Mouse (Mus musculus) midbrain, embryonic 16.5 days (tissue): ENCODE measurements around the gene Sgk1. TPM values are rescaled to one million over a fixed set of nuclear protein-coding genes. Genes with fewer than 3 reads are reported as not detected.

Experiments
- ATAC-seq: fragments of 200-750 bp; cut with Nextera tagmentation; 2 replicates; pipeline ENCODE4 v1.8.0; 2017; ENCODE audit warnings: moderate TSS enrichment
- H3K27ac ChIP-seq: fragments of 300-500 bp; sonication (generic); 2 replicates; pipeline ENCODE4 v1.5.1; 2014; ENCODE audit warnings: mild to moderate bottlenecking, low read length, mixed read lengths
- H3K27me3 ChIP-seq: fragments of 300-500 bp; sonication (generic); 2 replicates; pipeline ENCODE4 v1.6.1; 2014; ENCODE audit warnings: low read depth, low read length, mixed read lengths; ENCODE audit not compliant: control insufficient read depth, insufficient read depth
- H3K36me3 ChIP-seq: fragments of 300-500 bp; sonication (generic); 2 replicates; pipeline ENCODE4 v1.6.1; 2014; ENCODE audit warnings: mild to moderate bottlenecking, low read length, moderate library complexity, mixed read lengths; ENCODE audit not compliant: control insufficient read depth, insufficient read depth
- H3K4me1 ChIP-seq: fragments of 300-500 bp; sonication (generic); 2 replicates; pipeline ENCODE4 v1.6.1; 2014; ENCODE audit warnings: mild to moderate bottlenecking, low read length, mixed read lengths; ENCODE audit not compliant: control insufficient read depth, insufficient read depth
- H3K4me2 ChIP-seq: fragments of 300-500 bp; sonication (generic); 2 replicates; pipeline ENCODE4 v1.6.1; 2014; ENCODE audit warnings: mild to moderate bottlenecking, low read length, mixed read lengths
- H3K4me3 ChIP-seq: fragments of 300-500 bp; sonication (generic); 2 replicates; pipeline ENCODE4 v1.5.1; 2014; ENCODE audit warnings: low read depth, mild to moderate bottlenecking, low read length, moderate library complexity, mixed read lengths
- H3K9ac ChIP-seq: fragments of 300-500 bp; sonication (generic); 2 replicates; pipeline ENCODE4 v1.6.1; 2014; ENCODE audit warnings: low read depth, low read length, mixed read lengths
- H3K9me3 ChIP-seq: fragments of 300-500 bp; sonication (generic); replicated peaks from 2 replicates; pipeline ENCODE4 v1.6.1; 2014; ENCODE audit warnings: mild to moderate bottlenecking, low read length, mixed read lengths; ENCODE audit not compliant: control insufficient read depth, poor library complexity, severe bottlenecking
- WGBS: fragments of 180-500 bp; shearing (Covaris S2); extraction: QIAGEN DNeasy Blood & Tissue Kit; methylation state at CpG from one replicate; pipeline ENCODE4 v1.1.7; 2014; 5-methylcytosine and 5-hydroxymethylcytosine counted together
- polyA plus RNA-seq: library from polyadenylated mRNA; unstranded; fragments of >200 nt; fragmentation: Nextera tagmentation; extraction: Ambion mirVana; gene quantifications from 2 replicates; pipeline ENCODE4 v1.2.1, GENCODE M21; 2015

Gene Sgk1
- polyA plus RNA-seq, result 47.9 and 53.4 TPM in 2 replicates

DNA sequence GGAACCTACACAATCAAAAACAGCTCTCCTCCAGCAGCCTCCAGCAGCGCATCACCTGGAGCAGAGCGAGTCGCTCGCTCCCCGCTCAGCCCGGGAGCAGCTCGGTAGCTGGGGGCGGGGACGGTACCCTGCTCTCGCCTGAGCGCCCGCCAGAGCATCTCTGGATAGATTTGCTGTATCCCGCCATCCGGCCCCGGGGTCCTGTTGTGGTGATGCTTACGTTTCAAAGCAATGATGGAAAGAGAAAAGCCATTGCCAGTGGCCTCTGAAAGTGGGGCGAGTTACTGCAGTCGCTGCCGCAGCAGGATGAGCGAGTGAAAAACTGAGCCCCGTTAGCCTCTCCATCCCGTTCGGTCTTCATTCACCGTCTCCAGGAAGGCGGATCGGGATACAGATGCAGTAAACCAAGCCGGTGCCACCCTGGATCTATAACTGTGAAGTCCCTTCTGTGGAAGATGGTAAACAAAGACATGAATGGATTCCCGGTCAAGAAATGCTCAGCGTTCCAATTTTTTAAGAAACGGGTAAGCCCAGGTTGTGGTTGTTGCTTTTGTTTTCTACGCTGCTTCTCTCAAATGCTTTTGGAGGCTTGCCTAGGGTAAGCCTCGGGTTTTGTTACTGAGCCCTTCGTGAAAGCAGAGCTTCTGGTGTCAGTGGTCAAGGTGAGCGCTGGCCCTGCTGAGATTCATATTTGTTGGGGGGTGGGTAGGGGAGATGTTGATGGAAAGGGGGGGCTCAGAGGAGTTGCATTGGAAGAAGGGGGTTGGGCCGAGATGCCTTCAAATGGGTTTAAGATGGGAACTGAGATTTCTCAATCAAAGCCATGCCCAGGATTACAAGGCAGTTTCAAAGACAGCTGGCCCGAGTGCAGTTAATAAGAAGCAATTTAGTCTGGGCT lies at the start of gene Sgk1:
Gene Sgk1 (plus strand): TSS at position 1 of the 898 bp plus-strand sequence.
- no peaks in the 10 kb centered on the region for H3K27me3 ChIP-seq
- no peaks in the 10 kb centered on the region for H3K9me3 ChIP-seq
- H3K4me3 ChIP-seq, result peak within 1 kb of the TSS; percentile 49
- ATAC-seq, result peak; percentile 90
- H3K27ac ChIP-seq, result peak within 1 kb of the TSS; percentile 95
- H3K36me3 ChIP-seq, result no peaks in the 10 kb centered on the region
- H3K4me1 ChIP-seq, result peaks cover 18% of the 10 kb centered on the region; the same call in 1 of the 2 replicates
- peak within 1 kb of the TSS; percentile 79 for H3K9ac ChIP-seq
- WGBS, result under 1% methylated on average over 36 of the region's 36 CpGs
- H3K4me2 ChIP-seq, result peak within 1 kb of the TSS; percentile 69

DNA sequence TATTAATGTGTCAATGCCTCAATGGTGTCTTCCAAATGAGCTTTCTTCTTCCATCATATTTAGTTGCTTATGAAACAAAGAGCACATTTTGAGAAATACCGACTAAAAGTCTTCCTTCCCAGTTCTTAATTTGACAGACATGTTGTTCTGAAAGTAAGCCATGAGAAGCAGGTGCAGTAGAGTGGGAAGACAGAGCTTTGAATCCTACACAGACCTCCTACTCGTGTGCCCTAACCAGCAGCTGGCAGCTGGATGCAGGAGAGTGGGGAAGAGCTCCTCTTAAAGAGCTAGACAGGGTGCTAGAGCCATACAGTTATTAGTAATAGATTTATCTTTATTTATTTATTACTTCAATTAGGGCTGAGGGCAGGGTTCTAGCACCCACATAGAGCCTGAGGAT lies 49.7 kb upstream of the Sgk1 start:
- 85% methylated on average over 2 of the region's 2 CpGs for WGBS
- Histone ChIP-seq H3K27me3 (no peaks in the 10 kb centered on the region), H3K4me1 (peaks cover 6% of the 10 kb centered on the region; the same call in 1 of the 2 replicates), H3K27ac (no peak overlapping the region), H3K36me3 (no peaks in the 10 kb centered on the region), H3K4me2 (no peak overlapping the region), H3K4me3 (no peak overlapping the region), H3K9ac (no peak overlapping the region), H3K9me3 (no peaks in the 10 kb centered on the region)
- ATAC-seq, result no peak

DNA sequence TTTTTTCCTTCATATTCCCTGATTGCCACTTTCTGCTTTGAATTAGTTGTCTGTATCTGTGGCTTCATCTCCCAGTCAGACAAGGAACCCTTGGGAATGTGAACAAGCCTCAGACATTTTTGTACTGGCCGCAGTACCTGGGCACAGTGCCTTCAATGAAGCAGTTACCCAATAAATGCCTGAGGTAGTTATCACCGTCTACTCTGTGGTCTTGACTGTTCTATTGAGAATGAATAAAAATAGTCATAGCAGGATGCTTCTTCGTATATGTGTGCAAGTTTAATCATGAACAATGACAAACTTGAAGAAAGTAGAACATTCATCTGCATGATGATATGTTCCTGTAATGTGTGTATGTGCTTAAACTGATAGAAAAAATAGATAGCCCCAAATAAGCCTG lies 48.2 kb upstream of the Sgk1 start:
- H3K9ac ChIP-seq, result no peak overlapping the region
- H3K27ac ChIP-seq, result no peak overlapping the region
- peaks cover 6% of the 10 kb centered on the region; the same call in 1 of the 2 replicates for H3K4me1 ChIP-seq
- ATAC-seq, result no peak
- no peaks in the 10 kb centered on the region for H3K36me3 ChIP-seq
- no peaks in the 10 kb centered on the region for H3K27me3 ChIP-seq
- WGBS, result 90% methylated on average over 3 of the region's 3 CpGs
- no peak overlapping the region for H3K4me3 ChIP-seq
- no peak overlapping the region for H3K4me2 ChIP-seq
- no peaks in the 10 kb centered on the region for H3K9me3 ChIP-seq

DNA sequence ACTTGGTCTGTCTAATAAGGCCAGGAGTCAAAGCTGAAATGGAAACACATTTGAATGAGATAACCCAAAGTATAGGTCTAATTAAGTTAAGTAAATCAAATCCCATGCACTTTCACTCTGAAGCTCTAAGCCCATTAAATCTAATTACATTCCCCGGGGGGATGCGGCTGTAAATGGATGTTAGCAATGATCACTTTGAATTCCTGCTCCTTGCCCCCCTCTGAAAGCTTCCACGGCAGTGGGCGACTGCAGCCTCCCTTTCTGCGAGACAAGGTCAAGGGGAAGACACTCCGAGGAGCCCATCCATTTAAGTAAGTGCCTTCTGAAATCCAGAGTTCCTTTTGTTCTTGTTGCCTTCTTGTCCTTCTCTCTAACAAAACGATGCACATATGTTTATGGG lies 46.9 kb upstream of the Sgk1 start:
- WGBS, result 53% methylated on average over 7 of the region's 7 CpGs
- Histone ChIP-seq H3K27me3 (no peaks in the 10 kb centered on the region), H3K9me3 (no peaks in the 10 kb centered on the region), H3K9ac (no peak overlapping the region), H3K4me1 (no peaks in the 10 kb centered on the region), H3K36me3 (no peaks in the 10 kb centered on the region), H3K27ac (no peak overlapping the region), H3K4me3 (no peak overlapping the region), H3K4me2 (no peak overlapping the region)
- no peak for ATAC-seq

DNA sequence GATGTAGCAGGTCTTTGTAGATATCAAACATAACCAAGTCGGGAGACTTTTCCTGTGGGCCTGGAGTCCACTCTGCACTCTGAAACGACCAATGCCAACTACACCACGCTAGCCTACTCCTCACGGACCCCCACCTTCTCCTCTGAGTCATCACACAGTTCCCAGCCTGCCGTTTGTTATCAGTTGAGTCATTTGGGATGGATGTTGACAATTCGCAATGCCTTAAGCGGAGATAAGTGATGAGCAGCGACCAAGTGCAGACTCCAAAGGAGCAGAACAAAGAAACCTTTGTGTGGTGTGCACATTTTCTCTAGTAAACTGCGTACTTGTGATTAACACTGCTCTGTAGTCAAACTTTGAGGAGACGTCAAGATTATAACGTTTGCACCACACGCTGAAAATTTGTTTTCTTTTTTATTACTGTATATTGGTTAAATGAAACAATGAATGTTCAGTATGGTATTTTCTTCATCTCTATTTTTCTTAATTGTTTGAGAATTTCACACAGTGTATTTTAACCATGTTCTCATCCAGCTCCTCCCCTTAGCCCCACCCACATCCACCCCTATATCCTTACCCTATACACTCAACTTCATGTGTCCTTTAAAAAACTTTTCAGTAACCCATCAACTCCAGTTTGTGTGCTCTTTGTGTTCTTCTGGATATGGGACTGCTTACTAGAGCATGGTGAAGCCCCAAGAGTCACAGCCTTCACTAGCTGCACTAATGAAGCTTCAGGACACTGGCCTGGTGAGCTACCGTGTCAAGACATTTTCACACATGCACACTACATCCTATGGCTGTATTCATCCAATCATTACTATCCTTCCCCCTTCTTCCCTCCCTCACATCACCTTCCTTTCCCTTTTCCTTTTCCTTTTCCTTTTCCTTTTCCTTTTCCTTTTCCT lies 42.5 kb upstream of the Sgk1 start:
- WGBS, result 81% methylated on average over 13 of the region's 13 CpGs
- no peaks in the 10 kb centered on the region for H3K9me3 ChIP-seq
- no peak overlapping the region for H3K4me3 ChIP-seq
- no peak overlapping the region for H3K27ac ChIP-seq
- H3K36me3 ChIP-seq, result no peaks in the 10 kb centered on the region
- H3K4me2 ChIP-seq, result no peak overlapping the region
- no peak for ATAC-seq
- H3K4me1 ChIP-seq, result no peaks in the 10 kb centered on the region
- H3K9ac ChIP-seq, result no peak overlapping the region
- H3K27me3 ChIP-seq, result no peaks in the 10 kb centered on the region

DNA sequence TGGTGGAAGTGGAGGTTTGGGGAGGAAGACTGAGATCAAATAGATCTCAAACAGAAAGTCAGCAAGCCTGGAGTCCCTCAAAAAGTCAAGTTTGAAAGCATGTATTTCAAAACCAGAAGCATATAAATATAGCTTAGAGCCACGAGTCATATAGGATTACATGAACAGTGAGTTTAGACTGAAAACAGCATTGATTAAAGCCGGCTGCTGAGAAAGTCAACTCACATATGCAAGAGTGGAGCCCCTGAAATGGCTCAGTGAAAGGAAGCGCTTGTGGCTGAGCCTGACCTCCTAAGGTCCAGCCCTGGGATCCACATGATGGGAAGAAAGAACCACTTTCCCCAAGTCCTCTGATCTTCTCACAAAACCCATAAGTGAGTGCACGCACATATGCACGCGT lies 38.7 kb upstream of the Sgk1 start:
- no peaks in the 10 kb centered on the region for H3K4me1 ChIP-seq
- H3K36me3 ChIP-seq, result no peaks in the 10 kb centered on the region
- no peak overlapping the region for H3K4me2 ChIP-seq
- no peaks in the 10 kb centered on the region for H3K9me3 ChIP-seq
- no peak overlapping the region for H3K4me3 ChIP-seq
- 96% methylated on average over 6 of the region's 6 CpGs for WGBS
- no peaks in the 10 kb centered on the region for H3K27me3 ChIP-seq
- no peak for ATAC-seq
- H3K9ac ChIP-seq, result no peak overlapping the region
- H3K27ac ChIP-seq, result no peak overlapping the region

DNA sequence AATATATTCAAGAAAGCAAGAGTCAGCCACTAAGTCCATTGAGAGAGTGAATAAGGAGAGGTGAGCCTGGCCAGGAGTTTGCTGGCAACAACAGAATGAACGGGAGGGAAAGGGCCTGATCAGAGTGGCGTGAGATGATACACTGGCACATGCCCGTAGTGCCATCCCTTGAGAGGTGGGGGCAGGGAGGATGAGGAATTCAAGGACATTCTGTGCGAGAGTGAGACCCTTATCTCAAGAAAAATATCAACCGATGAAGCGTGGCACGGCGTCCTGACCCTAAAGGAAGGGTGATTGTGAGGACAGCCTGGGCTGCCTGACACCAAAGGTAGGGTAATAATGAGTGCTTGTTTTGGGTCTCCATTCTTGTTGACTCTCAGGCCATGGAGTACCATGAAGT lies 38.1 kb upstream of the Sgk1 start:
- Histone ChIP-seq H3K4me2 (no peak overlapping the region), H3K27me3 (no peaks in the 10 kb centered on the region), H3K4me1 (no peaks in the 10 kb centered on the region), H3K36me3 (no peaks in the 10 kb centered on the region), H3K9me3 (no peaks in the 10 kb centered on the region), H3K4me3 (no peak overlapping the region), H3K27ac (no peak overlapping the region), H3K9ac (no peak overlapping the region)
- 90% methylated on average over 8 of the region's 8 CpGs for WGBS
- ATAC-seq, result no peak

DNA sequence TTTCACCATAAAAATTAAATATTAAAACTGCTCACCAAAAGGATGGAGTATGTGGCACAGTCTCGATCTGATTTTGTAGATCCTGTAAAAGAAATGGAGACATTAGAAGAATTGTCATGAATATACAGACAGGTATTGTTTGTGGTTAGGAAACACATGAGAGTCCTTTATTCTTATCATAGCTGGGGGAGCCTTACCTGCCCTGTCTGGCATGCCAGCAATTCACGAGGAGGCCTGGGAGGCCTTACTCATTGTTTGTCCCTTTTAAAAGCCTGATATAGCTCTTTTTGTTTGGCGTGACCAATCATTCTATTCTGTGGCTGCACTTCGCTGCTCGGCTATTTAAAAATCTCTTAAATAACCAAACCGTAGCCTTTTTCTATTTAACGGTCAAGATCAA lies 37.6 kb upstream of the Sgk1 start:
- no peak for ATAC-seq
- Histone ChIP-seq H3K4me3 (no peak overlapping the region), H3K4me2 (no peak overlapping the region), H3K27me3 (no peaks in the 10 kb centered on the region), H3K4me1 (no peaks in the 10 kb centered on the region), H3K36me3 (no peaks in the 10 kb centered on the region), H3K27ac (no peak overlapping the region), H3K9ac (no peak overlapping the region), H3K9me3 (no peaks in the 10 kb centered on the region)
- WGBS, result 36% methylated on average over 7 of the region's 7 CpGs
